Mouse (Mus musculus) CH12.LX (cell line): ENCODE results near the gene Sstr3. TPM values are rescaled to one million over a fixed set of nuclear protein-coding genes. Genes with fewer than 3 reads are reported as not detected.

Experiments used
- DNase-seq: peaks from one replicate; pipeline ENCODE4 v3.0.0-alpha.2; 2013; ENCODE audit errors: extremely low read depth
- H3K27ac ChIP-seq: 2 replicates; pipeline ENCODE4 v1.5.1; 2012; ENCODE audit warnings: low read depth, mild to moderate bottlenecking, control low read depth, moderate library complexity; ENCODE audit not compliant: insufficient read depth
- H3K27me3 ChIP-seq: replicated peaks from 2 replicates; pipeline ENCODE3; 2012; ENCODE audit warnings: inconsistent platforms
- H3K36me3 ChIP-seq, 2 experiments: replicated peaks in 1 of 2; 2 replicates each; pipeline versions ENCODE3 to v1.6.1; 2012; ENCODE audit warnings: inconsistent platforms in 1 of 2, low read length in 1 of 2, mild to moderate bottlenecking in 1 of 2, mixed read lengths in 1 of 2, moderate library complexity in 1 of 2; ENCODE audit not compliant: control insufficient read depth in 1 of 2, insufficient read depth in 1 of 2
- H3K4me1 ChIP-seq, 2 experiments: 2 replicates each; pipeline ENCODE4 v1.6.1; 2012; ENCODE audit warnings: inconsistent platforms in 1 of 2, moderate library complexity in 1 of 2; ENCODE audit not compliant: insufficient read depth in 2 of 2, control insufficient read depth in 1 of 2
- H3K4me2 ChIP-seq: 2 replicates; pipeline ENCODE4 v1.6.1; 2012; ENCODE audit warnings: low read depth, mild to moderate bottlenecking, control low read depth; ENCODE audit not compliant: poor library complexity, insufficient read depth, severe bottlenecking
- H3K4me3 ChIP-seq, 3 experiments: fragments of 150-350 bp in 1 of 3; sonication (generic) in 1 of 3; replicated peaks in 1 of 3; 2 replicates each; pipeline versions ENCODE3 to v1.5.1; 2011 to 2012; ENCODE audit warnings: low read depth in 2 of 3, low read length in 2 of 3, mild to moderate bottlenecking in 2 of 3, moderate library complexity in 2 of 3, control low read depth in 1 of 3, improper control_type of control experiment in 1 of 3, inconsistent platforms in 1 of 3, mixed read lengths in 1 of 3; ENCODE audit not compliant: poor library complexity in 1 of 3
- H3K79me2 ChIP-seq: replicated peaks from 2 replicates; pipeline ENCODE4 v1.6.1; 2012; ENCODE audit warnings: mild to moderate bottlenecking, moderate library complexity; ENCODE audit not compliant: control insufficient read depth, poor library complexity, insufficient read depth, severe bottlenecking; ENCODE audit errors: extremely low read depth
- H3K9ac ChIP-seq: 2 replicates; pipeline ENCODE4 v1.6.1; 2012; ENCODE audit warnings: low read depth, mild to moderate bottlenecking, control low read depth, moderate library complexity; ENCODE audit not compliant: insufficient read depth
- H3K9me3 ChIP-seq: replicated peaks from 2 replicates; pipeline ENCODE3; 2012; ENCODE audit warnings: low read length, inconsistent platforms, mixed read lengths
- BHLHE40 ChIP-seq: IDR thresholded peaks from 2 replicates; pipeline ENCODE4 v1.6.1; 2011; ENCODE audit warnings: mild to moderate bottlenecking, low read depth, low read length, improper control_type of control experiment
- CHD1 ChIP-seq: IDR thresholded peaks from 2 replicates; pipeline ENCODE4 v1.6.1; 2012; ENCODE audit warnings: low read depth, low read length, improper control_type of control experiment, inconsistent platforms
- CHD2 ChIP-seq: IDR thresholded peaks from 2 replicates; pipeline ENCODE4 v1.6.1; 2011; ENCODE audit warnings: low read length, improper control_type of control experiment
- CTCF ChIP-seq, 2 experiments: IDR thresholded peaks in 1 of 2; conservative IDR thresholded peaks in 1 of 2; 2 replicates each; pipeline ENCODE4 v1.5.1; 2011 to 2012; ENCODE audit warnings: low read depth in 2 of 2, low read length in 2 of 2, improper control_type of control experiment in 1 of 2, inconsistent platforms in 1 of 2, mild to moderate bottlenecking in 1 of 2, moderate library complexity in 1 of 2
- ELF1 ChIP-seq: IDR thresholded peaks from 2 replicates; pipeline ENCODE4 v1.6.1; 2014; ENCODE audit warnings: low read depth, mild to moderate bottlenecking, inconsistent platforms, low read length, improper control_type of control experiment
- EP300 ChIP-seq: IDR thresholded peaks from 2 replicates; pipeline ENCODE4 v1.6.1; 2011; ENCODE audit warnings: low read length, improper control_type of control experiment
- ETS1 ChIP-seq: conservative IDR thresholded peaks from 2 replicates; pipeline ENCODE4 v1.6.1; 2012; ENCODE audit warnings: low read depth, mild to moderate bottlenecking, inconsistent platforms, low read length, improper control_type of control experiment, moderate library complexity
- GABPA ChIP-seq: IDR thresholded peaks from 2 replicates; pipeline ENCODE4 v1.6.1; 2012; ENCODE audit warnings: low read depth, low read length, improper control_type of control experiment, inconsistent platforms; ENCODE audit not compliant: insufficient replicate concordance
- IRF4 ChIP-seq: IDR thresholded peaks from 2 replicates; pipeline ENCODE4 v1.6.1; 2014; ENCODE audit warnings: low read depth, mild to moderate bottlenecking, inconsistent platforms, low read length, improper control_type of control experiment
- JUN ChIP-seq: IDR thresholded peaks from 2 replicates; pipeline ENCODE4 v1.6.1; 2011; ENCODE audit warnings: low read depth, mild to moderate bottlenecking, low read length, improper control_type of control experiment, moderate library complexity; ENCODE audit not compliant: insufficient read depth
- JUND ChIP-seq: conservative IDR thresholded peaks from 2 replicates; pipeline ENCODE4 v1.6.1; 2011; ENCODE audit warnings: low read depth, low read length, improper control_type of control experiment
- MAFK ChIP-seq: IDR thresholded peaks from 2 replicates; pipeline ENCODE4 v1.6.1; 2011; ENCODE audit warnings: low read length, improper control_type of control experiment; ENCODE audit not compliant: insufficient replicate concordance
- MAX ChIP-seq: IDR thresholded peaks from 2 replicates; pipeline ENCODE4 v1.6.1; 2011; ENCODE audit warnings: low read length, improper control_type of control experiment
- MAZ ChIP-seq: IDR thresholded peaks from 2 replicates; pipeline ENCODE4 v1.6.1; 2012; ENCODE audit warnings: low read depth, mild to moderate bottlenecking, inconsistent platforms, low read length, improper control_type of control experiment, moderate library complexity
- MEF2A ChIP-seq: IDR thresholded peaks from 2 replicates; pipeline ENCODE4 v1.6.1; 2014; ENCODE audit warnings: low read depth, mild to moderate bottlenecking, inconsistent platforms, low read length, improper control_type of control experiment, borderline replicate concordance
- MXI1 ChIP-seq: IDR thresholded peaks from 2 replicates; pipeline ENCODE4 v1.6.1; 2011; ENCODE audit warnings: mild to moderate bottlenecking, low read depth, low read length, improper control_type of control experiment
- MYC ChIP-seq: IDR thresholded peaks from 2 replicates; pipeline ENCODE4 v1.6.1; 2011; ENCODE audit warnings: low read depth, mild to moderate bottlenecking, improper control_type of control experiment, low read length
- NELFE ChIP-seq: IDR thresholded peaks from 2 replicates; pipeline ENCODE4 v1.6.1; 2011; ENCODE audit warnings: low read depth, low read length, improper control_type of control experiment
- NRF1 ChIP-seq: IDR thresholded peaks from 2 replicates; pipeline ENCODE4 v1.6.1; 2014; ENCODE audit warnings: low read depth, mild to moderate bottlenecking, inconsistent platforms, low read length, improper control_type of control experiment, moderate library complexity
- PAX5 ChIP-seq: IDR thresholded peaks from 2 replicates; pipeline ENCODE4 v1.6.1; 2012; ENCODE audit warnings: low read length, inconsistent platforms, mixed read lengths
- POLR2A ChIP-seq: IDR thresholded peaks from 2 replicates; pipeline ENCODE4 v1.6.1; 2011; ENCODE audit warnings: low read depth, mild to moderate bottlenecking, improper control_type of control experiment, low read length
- POLR2AphosphoS2 ChIP-seq: IDR thresholded peaks from 2 replicates; pipeline ENCODE4 v1.6.1; 2011; ENCODE audit warnings: low read depth, low read length, improper control_type of control experiment
- RAD21 ChIP-seq: IDR thresholded peaks from 2 replicates; pipeline ENCODE4 v1.6.1; 2011; ENCODE audit warnings: low read depth, mild to moderate bottlenecking, low read length, improper control_type of control experiment, moderate library complexity
- SIN3A ChIP-seq: IDR thresholded peaks from 2 replicates; pipeline ENCODE4 v1.6.1; 2012; ENCODE audit warnings: low read length, improper control_type of control experiment, inconsistent platforms
- SMC3 ChIP-seq: IDR thresholded peaks from 2 replicates; pipeline ENCODE4 v1.6.1; 2011; ENCODE audit warnings: low read depth, low read length, improper control_type of control experiment
- TBP ChIP-seq: conservative IDR thresholded peaks from 2 replicates; pipeline ENCODE4 v1.6.1; 2011; ENCODE audit warnings: low read depth, low read length, improper control_type of control experiment
- TCF12 ChIP-seq: IDR thresholded peaks from 2 replicates; pipeline ENCODE4 v1.6.1; 2014; ENCODE audit warnings: low read depth, mild to moderate bottlenecking, inconsistent platforms, low read length, improper control_type of control experiment
- USF1 ChIP-seq: IDR thresholded peaks from 2 replicates; pipeline ENCODE4 v1.6.1; 2014; ENCODE audit warnings: low read depth, mild to moderate bottlenecking, inconsistent platforms, low read length, improper control_type of control experiment
- USF2 ChIP-seq: conservative IDR thresholded peaks from 2 replicates; pipeline ENCODE4 v1.6.1; 2011; ENCODE audit warnings: low read depth, low read length, improper control_type of control experiment
- ZKSCAN1 ChIP-seq: IDR thresholded peaks from 2 replicates; pipeline ENCODE4 v1.6.1; 2012; ENCODE audit warnings: low read depth, inconsistent platforms, low read length, improper control_type of control experiment, borderline replicate concordance
- ZMIZ1 ChIP-seq: IDR thresholded peaks from 2 replicates; pipeline ENCODE4 v1.6.1; 2012; ENCODE audit warnings: low read depth, mild to moderate bottlenecking, inconsistent platforms, low read length, improper control_type of control experiment
- dilution Hi-C: fragments of 300-500 bp; cut with MboI; formaldehyde crosslinking; loops from 2 replicates; pipeline ENCODE4 v1.14.3; 2020; ENCODE audit warnings: low sequenced_read_pairs; ENCODE audit not compliant: extremely low pct_unique_long_range_greater_than_20kb, extremely low pct_ligation_motif_present
- in situ Hi-C: fragments of 300-500 bp; cut with MboI; formaldehyde crosslinking; loops from 3 replicates; pipeline ENCODE4 v1.14.3; 2019; ENCODE audit warnings: low sequenced_read_pairs, low pct_ligation_motif_present, low pct_unique_long_range_greater_than_20kb, mixed read lengths
- polyA plus RNA-seq: library from polyadenylated mRNA; unstranded; fragments of >175 nt; gene quantifications from 2 replicates; pipeline ENCODE4 v1.2.1, GENCODE M21; 2012; ENCODE audit warnings: low read depth; ENCODE audit not compliant: insufficient read length
- total RNA-seq, 2 experiments: library from RNA; depleted of rRNA; stranded (reverse); fragments of 300-350 nt in 1 of 2; fragments of >200 nt in 1 of 2; gene quantifications; 2 replicates each; pipeline ENCODE4 v1.2.3; 2012 to 2014

Gene Sstr3
- total and polyA plus RNA-seq, 3 experiments: 0.36 TPM; not detected in 2

DNA sequence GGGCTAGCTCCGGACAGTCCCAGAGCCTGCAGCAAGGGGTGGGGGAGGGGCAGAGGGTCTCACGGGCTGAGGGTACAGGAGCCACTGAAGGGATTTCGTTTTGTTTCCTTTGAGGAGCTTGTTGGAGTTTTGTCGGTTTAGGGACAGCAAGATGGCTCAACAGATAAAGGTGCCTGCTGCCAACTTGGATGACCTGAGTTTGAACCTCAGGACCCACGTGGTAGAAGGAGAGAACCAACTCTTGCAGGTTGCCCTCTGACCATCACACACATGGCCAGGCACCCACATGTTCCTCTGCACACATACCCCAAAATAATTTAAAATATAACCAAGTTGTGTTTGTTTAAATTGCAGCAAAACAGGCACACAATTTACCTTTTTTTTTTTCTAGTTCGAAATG is 45.5 kb upstream of the Sstr3 start:
- DNase-seq: no peak
- TF ChIP-seq CTCF (conservative IDR thresholded peaks at IDR 0.05 in 1 of 2, IDR thresholded peaks at IDR 0.05 in 1 of 2; ENCODE audit: low read depth in 2 of 2, low read length in 2 of 2) (no peak), CHD1 (no peak)
- H3K9me3 ChIP-seq: peaks cover 8% of the 10 kb centered on the region
- no peaks in the 10 kb centered on the region for H3K36me3 ChIP-seq
- dilution Hi-C loops: no loop called here
- no peaks in the 10 kb centered on the region for H3K27me3 ChIP-seq
- H3K4me1 ChIP-seq: peaks cover 55 to 95% of the 10 kb centered on the region in 2 experiments
- no peak overlapping the region for H3K4me3 ChIP-seq
- H3K27ac ChIP-seq: peak overlapping the region; percentile 96
- no peak overlapping the region for H3K9ac ChIP-seq
- H3K79me2 ChIP-seq: no peaks in the 10 kb centered on the region
- no peak overlapping the region for H3K4me2 ChIP-seq
- in situ Hi-C loops: loop anchor here (5.0 kb wide), 1 partner anchor 32 kb away; no protein-coding TSS in a partner anchor

DNA sequence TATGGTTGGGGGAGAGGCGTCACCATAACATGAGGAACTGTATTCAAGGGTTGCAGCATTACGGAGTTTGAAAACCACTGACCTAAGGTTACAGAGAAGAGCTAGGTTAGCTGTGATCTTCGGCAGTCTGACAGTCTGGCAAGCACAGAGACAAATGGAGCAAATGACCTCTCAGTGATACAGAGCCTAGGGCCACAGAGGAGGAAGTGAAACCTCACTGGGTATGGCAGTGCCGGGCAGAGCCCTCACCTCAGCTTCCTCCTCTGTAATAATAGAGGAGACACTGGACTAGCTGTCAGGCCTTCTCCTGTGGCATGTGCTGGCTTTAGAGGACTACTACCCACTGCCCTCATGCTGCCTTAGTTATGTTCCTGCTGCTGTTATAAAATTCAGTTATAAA is 44.4 kb upstream of the Sstr3 start:
- H3K4me2 ChIP-seq: no peak overlapping the region
- in situ Hi-C loops: loop anchor here (5.0 kb wide), 1 partner anchor 33 kb away; no protein-coding TSS in a partner anchor
- DNase-seq: peak; percentile 90

More for the DNA sequence above, 44.4 kb upstream of the Sstr3 start:
- TF ChIP-seq GABPA (no peak), CHD1 (no peak), MYC (peak; percentile 82), JUN (peak; percentile 70), JUND (peak; percentile 74), ZKSCAN1 (no peak), USF1 (no peak), CTCF (conservative IDR thresholded peaks at IDR 0.05 in 1 of 2, IDR thresholded peaks at IDR 0.05 in 1 of 2; ENCODE audit: low read depth in 2 of 2, low read length in 2 of 2) (no peak), CHD2 (peak; percentile 61), PAX5 (no peak), USF2 (no peak), TBP (peak; percentile 89), SMC3 (peak; percentile 25; the same call in 1 of the 2 replicates), MAX (no peak), MAFK (0 out of 2 replicates have a peak, but pooled peaks have one; percentile 58), POLR2AphosphoS2 (no peak), MEF2A (peak; percentile 91), MXI1 (peak; percentile 39; the same call in 1 of the 2 replicates), ETS1 (peak; percentile 81), EP300 (peak; percentile 98), SIN3A (0 out of 2 replicates have a peak, but pooled peaks have one; percentile 42), BHLHE40 (peak; percentile 74), NRF1 (0 out of 2 replicates have a peak, but pooled peaks have one; percentile 26), RAD21 (no peak; the same call in 1 of the 2 replicates), TCF12 (peak; percentile 73; the same call in 1 of the 2 replicates), MAZ (0 out of 2 replicates have a peak, but pooled peaks have one; percentile 44), ZMIZ1 (0 out of 2 replicates have a peak, but pooled peaks have one; percentile 39), ELF1 (peak; percentile 67), NELFE (peak; percentile 41; the same call in 1 of the 2 replicates), POLR2A (peak; percentile 62), IRF4 (peak; percentile 99)
- TF ChIP-seq, all 38 proteins: peak for 21
- peaks cover 12% of the 10 kb centered on the region for H3K9me3 ChIP-seq
- dilution Hi-C loops: no loop called here
- no peaks in the 10 kb centered on the region for H3K27me3 ChIP-seq
- no peak overlapping the region for H3K4me3 ChIP-seq
- H3K9ac ChIP-seq: no peak overlapping the region
- H3K4me1 ChIP-seq: peaks cover 55 to 93% of the 10 kb centered on the region in 2 experiments
- H3K79me2 ChIP-seq: no peaks in the 10 kb centered on the region
- no peaks in the 10 kb centered on the region for H3K36me3 ChIP-seq
- peak overlapping the region; percentile 96 for H3K27ac ChIP-seq
